Mouse (Mus musculus): ENCODE results near the gene Rhbdf2.

DNA sequence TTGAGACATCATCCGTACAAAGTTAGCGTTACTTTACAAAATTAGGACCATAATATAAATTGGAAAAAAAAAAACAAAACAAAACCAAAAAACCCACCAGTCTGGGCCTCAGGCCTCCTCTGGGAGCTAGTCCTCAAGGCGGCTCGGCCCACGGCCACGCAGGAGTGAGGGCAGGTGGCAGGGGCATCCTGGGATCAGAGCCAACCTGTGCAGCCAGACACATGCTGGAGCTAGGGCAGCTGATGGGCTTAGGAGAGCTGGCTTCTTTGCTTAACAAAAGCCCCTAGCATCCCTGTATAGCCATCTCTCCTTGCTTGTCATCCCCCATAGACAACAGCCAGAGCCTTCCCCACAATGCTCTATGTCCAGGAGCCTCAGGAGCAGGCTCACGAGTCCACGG is 28.6 kb downstream of the Rhbdf2 start:
- TF ChIP-seq POLR2A (IDR thresholded peaks at IDR 0.05; ENCODE audit: low read depth, low read length) (no peak), CTCF (IDR thresholded peaks at IDR 0.05; ENCODE audit: borderline replicate concordance, insufficient read depth, low read length) (no peak)

Measured in embryonic fibroblast, embryonic 13.5 days (primary cell).